Mouse (Mus musculus): Measurements from ENCODE around the gene Gm17617.

Gene Gm17617

GRCm38 (mm10) chr13:55135382-55135781 is 2.0 kb upstream of the Gm17617 start:
- peak; percentile 51 for DNase-seq (ENCODE audit: low read depth, low spot score)

- no peak for DNase-seq (ENCODE audit: low read depth, low spot score)
Observed at GRCm38 (mm10) chr13:55124903-55125302, 8.4 kb downstream of the Gm17617 start.

GRCm38 (mm10) chr13:55114375-55114774 is 19.0 kb downstream of the Gm17617 start:
- DNase-seq (ENCODE audit: low read depth, low spot score): no peak

- DNase-seq (ENCODE audit: low read depth, low spot score): no peak
Observed at GRCm38 (mm10) chr13:55107694-55108093, 25.7 kb downstream of the Gm17617 start.

- DNase-seq (ENCODE audit: low read depth, low spot score): no peak
Observed at GRCm38 (mm10) chr13:55107116-55107515, 26.2 kb downstream of the Gm17617 start.

GRCm38 (mm10) chr13:55105953-55106691 is 27.2 kb downstream of the Gm17617 start:
- DNase-seq (ENCODE audit: low read depth, low spot score): peak; percentile 17

- DNase-seq (ENCODE audit: low read depth, low spot score): peak; percentile 98
Observed at GRCm38 (mm10) chr13:55105045-55105952, 28.0 kb downstream of the Gm17617 start, which contains the start of gene Zfp346. Gene Zfp346, plus strand, starts transcription at chr13:55105311.

GRCm38 (mm10) chr13:55103351-55103750 is 30.0 kb downstream of the Gm17617 start:
- no peak for DNase-seq (ENCODE audit: low read depth, low spot score)

- no peak for DNase-seq (ENCODE audit: low read depth, low spot score)
Observed at GRCm38 (mm10) chr13:55102366-55102765, 31.0 kb downstream of the Gm17617 start.

GRCm38 (mm10) chr13:55101627-55102026 is 31.7 kb downstream of the Gm17617 start:
- DNase-seq (ENCODE audit: low read depth, low spot score): no peak

- DNase-seq (ENCODE audit: low read depth, low spot score): peak; percentile 92
Observed at GRCm38 (mm10) chr13:55099726-55100478, 33.4 kb downstream of the Gm17617 start, which contains the start of gene Uimc1. Gene Uimc1, minus strand, starts transcription at chr13:55100300.

- DNase-seq (ENCODE audit: low read depth, low spot score): peak; percentile 76
Observed at GRCm38 (mm10) chr13:55099066-55099725, 34.2 kb downstream of the Gm17617 start.

- peak; percentile 45 for DNase-seq (ENCODE audit: low read depth, low spot score)
Observed at GRCm38 (mm10) chr13:55097841-55098240, 35.5 kb downstream of the Gm17617 start.

- no peak for DNase-seq (ENCODE audit: low read depth, low spot score)
Observed at GRCm38 (mm10) chr13:55092588-55092987, 40.8 kb downstream of the Gm17617 start.

Measured in CD4-positive, CD25-positive, alpha-beta regulatory T cell, adult 2 months (primary cell).